Mouse (Mus musculus) ovary, postnatal 14 days (tissue): ENCODE data around the gene Trp53.

ENCODE experiments used
- DNase-seq: peaks from one replicate; pipeline ENCODE4 v3.0.0; 2022; ENCODE audit warnings: low spot score

The Trp53 gene

GRCm38 (mm10) chr11:69563373-69563772 lies 16.8 kb upstream of the Trp53 start:
- no peak for DNase-seq

GRCm38 (mm10) chr11:69564391-69564790 lies 15.8 kb upstream of the Trp53 start:
- no peak for DNase-seq

GRCm38 (mm10) chr11:69565131-69565530 lies 15.0 kb upstream of the Trp53 start:
- no peak for DNase-seq

- no peak for DNase-seq
Measured at GRCm38 (mm10) chr11:69575220-69575619, 4.9 kb upstream of the Trp53 start.

DNA sequence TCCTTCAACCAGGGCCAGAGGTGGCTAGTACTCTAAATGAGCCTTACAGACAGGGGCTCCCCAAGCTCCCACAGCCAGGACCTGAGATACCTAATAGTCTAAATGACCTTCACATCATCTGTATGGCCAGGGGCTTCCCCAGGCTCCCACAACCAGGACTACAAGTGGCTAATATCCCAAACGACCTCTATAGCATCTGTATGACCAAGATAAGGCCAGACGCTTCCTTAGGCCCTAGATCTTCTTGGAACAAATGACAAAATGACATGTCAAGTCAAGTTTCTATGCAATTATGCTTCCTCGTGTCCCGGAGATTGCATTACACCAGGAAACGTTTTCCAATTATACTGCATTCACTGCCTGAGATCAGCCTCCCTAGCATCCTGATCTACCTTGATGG lies 3.9 kb upstream of the Trp53 start:
- DNase-seq: no peak

DNA sequence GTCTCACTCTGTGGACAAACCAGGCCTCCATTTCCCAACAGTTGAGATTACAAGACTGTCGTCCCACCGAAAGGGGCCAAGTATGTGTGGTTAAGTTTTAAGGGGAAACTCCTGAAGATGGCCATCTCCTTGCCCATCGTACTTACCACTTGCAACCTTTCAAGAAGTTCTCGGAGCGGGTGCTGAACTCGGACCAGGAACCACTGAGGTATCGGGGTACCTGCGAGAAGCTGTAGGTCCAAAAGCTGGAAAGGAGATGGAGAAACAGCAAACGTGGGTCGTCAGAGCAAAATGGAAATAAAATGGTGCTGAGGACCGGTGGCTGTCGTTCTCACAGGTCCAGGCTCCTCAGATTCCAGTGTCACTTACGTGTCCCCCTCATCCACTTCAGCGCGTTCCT lies 1.9 kb upstream of the Trp53 start:
- no peak for DNase-seq

- DNase-seq: peak; percentile 98
Measured at GRCm38 (mm10) chr11:69579128-69580017, 786 bp upstream of the Trp53 start.

DNA sequence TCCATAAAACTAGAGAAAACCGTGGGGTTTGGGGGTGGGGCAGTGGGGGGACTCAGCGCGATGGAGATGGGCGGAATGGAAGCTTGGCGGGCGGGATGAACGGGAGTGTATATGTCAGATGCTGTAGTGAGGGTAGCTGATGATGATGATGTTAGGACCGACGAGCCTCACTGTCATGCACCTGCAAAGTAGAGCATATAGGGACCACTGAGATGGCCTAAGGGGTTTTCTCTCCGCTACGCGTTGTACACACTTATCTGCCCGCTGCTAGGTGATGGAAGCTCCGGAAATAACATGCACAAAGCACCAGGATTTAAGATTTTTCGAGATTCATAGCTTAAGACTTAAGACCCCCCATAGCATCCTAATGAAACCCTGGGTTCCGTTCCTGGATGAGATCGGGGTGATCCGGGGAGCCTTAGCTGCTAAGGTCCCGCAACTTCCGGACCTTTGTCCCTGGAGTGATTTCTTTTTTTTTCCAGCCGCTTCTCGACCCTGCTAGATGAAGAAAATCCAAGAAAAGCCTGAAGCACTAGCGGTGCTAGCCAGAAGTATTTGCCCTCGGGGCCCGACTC lies 500 bp downstream of the Trp53 start:
- DNase-seq: no peak

- DNase-seq: peak; percentile 77
Measured at GRCm38 (mm10) chr11:69581147-69581688, 1.1 kb downstream of the Trp53 start.

DNA sequence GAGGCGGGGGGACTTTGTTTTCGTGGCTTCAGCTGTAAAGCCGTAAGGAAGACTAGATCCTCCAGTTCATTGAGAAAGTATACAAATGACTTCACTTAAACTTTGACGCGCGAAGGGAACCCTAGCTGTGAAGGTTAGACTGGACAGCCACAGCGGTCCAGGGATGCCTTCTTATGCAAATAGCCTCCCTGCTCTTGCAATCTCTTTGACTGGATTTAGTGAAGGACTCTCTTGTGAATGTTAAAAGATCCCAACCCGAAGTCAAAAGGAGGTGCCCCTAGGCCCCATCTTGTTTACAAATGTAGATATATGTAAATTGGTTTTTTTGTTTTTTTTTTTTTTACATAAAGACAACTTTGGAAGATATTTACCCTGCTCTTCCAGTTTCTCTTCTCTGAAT lies 1.7 kb downstream of the Trp53 start:
- no peak for DNase-seq

GRCm38 (mm10) chr11:69582230-69582805 lies 2.2 kb downstream of the Trp53 start:
- no peak for DNase-seq

- no peak for DNase-seq
Measured at GRCm38 (mm10) chr11:69584008-69584407, 3.8 kb downstream of the Trp53 start.

- DNase-seq: no peak
Measured at GRCm38 (mm10) chr11:69584937-69585336, 4.8 kb downstream of the Trp53 start.

- DNase-seq: no peak
Measured at GRCm38 (mm10) chr11:69585718-69586325, 5.7 kb downstream of the Trp53 start.

- no peak for DNase-seq
Measured at GRCm38 (mm10) chr11:69589207-69589834, 9.2 kb downstream of the Trp53 start.

- DNase-seq: no peak
Measured at GRCm38 (mm10) chr11:69590622-69591021, 10.5 kb downstream of the Trp53 start.

GRCm38 (mm10) chr11:69591424-69591823 lies 11.3 kb downstream of the Trp53 start:
- DNase-seq: no peak

DNA sequence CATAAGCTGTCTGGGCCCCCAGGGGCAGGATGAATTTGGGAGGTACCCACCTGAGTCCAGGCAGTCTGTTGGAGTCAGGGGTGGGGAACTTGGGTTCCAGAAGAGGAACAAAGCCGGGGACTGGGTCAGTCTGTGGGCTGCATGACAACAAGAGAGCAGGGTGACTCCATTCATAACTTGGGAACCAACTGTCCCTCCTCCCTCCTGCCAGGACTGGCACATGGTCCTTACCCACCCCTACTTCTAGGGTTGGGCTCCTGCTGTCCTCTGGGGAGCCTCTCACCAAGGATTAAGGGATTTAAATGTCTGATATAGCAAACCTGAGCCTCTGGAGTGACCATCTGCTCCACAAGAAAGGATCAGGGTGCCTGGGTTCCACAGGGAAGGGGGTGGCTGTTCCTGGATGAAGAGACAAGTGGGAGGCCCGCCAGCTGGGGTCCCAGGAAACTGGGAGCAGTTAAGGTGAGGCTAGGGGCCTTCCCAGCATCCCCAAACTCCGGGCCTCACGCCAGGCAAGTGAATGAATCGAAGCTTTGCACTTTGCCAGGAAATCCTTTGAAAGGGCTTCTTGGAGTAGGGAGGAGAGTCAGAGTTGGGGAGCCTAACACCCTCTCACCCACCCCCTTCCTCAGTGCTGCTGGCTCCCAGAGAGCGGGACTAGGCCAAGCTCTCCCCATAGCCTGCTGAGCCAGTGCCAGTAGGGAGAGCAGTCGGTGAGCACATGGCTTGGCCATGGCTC lies 11.9 kb downstream of the Trp53 start:
- DNase-seq: no peak

- DNase-seq: no peak
Measured at GRCm38 (mm10) chr11:69592799-69593198, 12.6 kb downstream of the Trp53 start.

- no peak for DNase-seq
Measured at GRCm38 (mm10) chr11:69594853-69595252, 14.7 kb downstream of the Trp53 start.

DNA sequence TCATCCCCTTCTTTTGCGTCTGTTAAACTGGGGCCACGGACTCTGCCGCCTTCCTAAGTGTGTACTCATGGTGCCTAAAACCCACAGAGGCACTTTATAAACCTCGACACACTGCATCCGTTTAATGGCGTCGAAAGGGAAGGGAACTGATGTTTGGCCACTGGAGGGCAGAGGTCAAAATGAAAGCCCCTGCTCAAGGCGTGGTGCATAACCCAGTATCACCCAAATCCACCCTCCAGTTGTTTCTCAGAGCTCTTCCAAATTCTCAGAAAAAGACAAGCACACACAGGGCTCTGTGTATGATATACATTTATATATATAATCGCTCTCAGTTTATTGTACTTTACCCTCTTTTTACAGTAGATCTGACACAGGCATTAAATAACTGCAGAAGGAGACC lies 19.3 kb downstream of the Trp53 start:
- no peak for DNase-seq
